Mouse (Mus musculus) neural tube, embryonic 14.5 days (tissue): ENCODE measurements around the gene Frmd4b. TPM values are rescaled to one million over a fixed set of nuclear protein-coding genes. Genes with fewer than 3 reads are reported as not detected.

ENCODE experiments used
- ATAC-seq: fragments of 200-750 bp; cut with Nextera tagmentation; 2 replicates; pipeline ENCODE4 v1.8.0; 2017; ENCODE audit warnings: low read depth, mild to moderate bottlenecking, moderate TSS enrichment, moderate library complexity
- H3K27ac ChIP-seq: fragments of 300-500 bp; sonication (generic); 2 replicates; pipeline ENCODE4 v1.5.1; 2014; ENCODE audit warnings: low read depth, mild to moderate bottlenecking, control low read depth, low read length, moderate library complexity, mixed read lengths
- H3K27me3 ChIP-seq: fragments of 300-500 bp; sonication (generic); 2 replicates; pipeline ENCODE4 v1.6.1; 2014; ENCODE audit warnings: low read length; ENCODE audit not compliant: control insufficient read depth, insufficient read depth
- H3K36me3 ChIP-seq: fragments of 300-500 bp; sonication (generic); 2 replicates; pipeline ENCODE4 v1.6.1; 2014; ENCODE audit warnings: low read length, mixed read lengths; ENCODE audit not compliant: control insufficient read depth, insufficient read depth
- H3K4me1 ChIP-seq: fragments of 300-500 bp; sonication (generic); 2 replicates; pipeline ENCODE4 v1.6.1; 2014; ENCODE audit warnings: low read length; ENCODE audit not compliant: control insufficient read depth, insufficient read depth
- H3K4me2 ChIP-seq: fragments of 300-500 bp; sonication (generic); 2 replicates; pipeline ENCODE4 v1.6.1; 2014; ENCODE audit warnings: mild to moderate bottlenecking, low read depth, low read length, control low read depth
- H3K4me3 ChIP-seq: fragments of 300-500 bp; sonication (generic); 2 replicates; pipeline ENCODE4 v1.5.1; 2014; ENCODE audit warnings: low read depth, low read length, control low read depth, mixed read lengths
- H3K9ac ChIP-seq: fragments of 300-500 bp; sonication (generic); replicated peaks from 2 replicates; pipeline ENCODE4 v1.6.1; 2014; ENCODE audit warnings: low read depth, mild to moderate bottlenecking, control low read depth, low read length, mixed read lengths
- H3K9me3 ChIP-seq: fragments of 300-500 bp; sonication (generic); 2 replicates; pipeline ENCODE4 v1.6.1; 2016; ENCODE audit warnings: low read length; ENCODE audit not compliant: control insufficient read depth
- WGBS: fragments of 180-500 bp; shearing (Covaris S2); extraction: QIAGEN DNeasy Blood & Tissue Kit; methylation state at CpG from one replicate; pipeline ENCODE4 v1.1.7; 2014; 5-methylcytosine and 5-hydroxymethylcytosine counted together
- polyA plus RNA-seq: library from polyadenylated mRNA; unstranded; fragments of >200 nt; fragmentation: Nextera tagmentation; extraction: Ambion mirVana; gene quantifications from 2 replicates; pipeline ENCODE4 v1.2.1, GENCODE M21; 2014

Gene Frmd4b
- polyA plus RNA-seq, 1 experiment from 2014 or later, result 26.8 TPM

- no peak overlapping the region for H3K9ac ChIP-seq
- WGBS, result 53% methylated on average over 11 of the region's 11 CpGs
- H3K27me3 ChIP-seq, result no peaks in the 10 kb centered on the region
- H3K9me3 ChIP-seq, result no peaks in the 10 kb centered on the region
- no peak for ATAC-seq
- no peak overlapping the region for H3K4me2 ChIP-seq
- 0 out of 2 replicates have a peak, but pooled peaks cover 8% of the 10 kb centered on the region for H3K4me1 ChIP-seq
- H3K36me3 ChIP-seq, result peaks cover 4% of the 10 kb centered on the region; the same call in 1 of the 2 replicates
- no peak overlapping the region for H3K27ac ChIP-seq
- no peak overlapping the region for H3K4me3 ChIP-seq
These were observed 312.3 kb downstream of the Frmd4b start for GRCm38 (mm10) chr6:97305010-97305409.

- Histone ChIP-seq H3K27me3 (no peaks in the 10 kb centered on the region), H3K4me3 (no peak overlapping the region), H3K27ac (no peak overlapping the region), H3K9ac (no peak overlapping the region), H3K36me3 (peaks cover 4% of the 10 kb centered on the region; the same call in 1 of the 2 replicates), H3K9me3 (no peaks in the 10 kb centered on the region), H3K4me1 (0 out of 2 replicates have a peak, but pooled peaks cover 8% of the 10 kb centered on the region), H3K4me2 (no peak overlapping the region)
- 47% methylated on average over 9 of the region's 9 CpGs for WGBS
- ATAC-seq, result peak; percentile 56; the same call in 1 of the 2 replicates
These were observed 313.8 kb downstream of the Frmd4b start for GRCm38 (mm10) chr6:97303277-97304109.

- Histone ChIP-seq H3K27me3 (no peaks in the 10 kb centered on the region), H3K4me1 (0 out of 2 replicates have a peak, but pooled peaks cover 8% of the 10 kb centered on the region), H3K9ac (no peak overlapping the region), H3K36me3 (peaks cover 4% of the 10 kb centered on the region; the same call in 1 of the 2 replicates), H3K27ac (no peak overlapping the region), H3K9me3 (no peaks in the 10 kb centered on the region), H3K4me3 (no peak overlapping the region), H3K4me2 (no peak overlapping the region)
- no peak for ATAC-seq
- 58% methylated on average over 7 of the region's 7 CpGs for WGBS
These were observed 315.0 kb downstream of the Frmd4b start for GRCm38 (mm10) chr6:97302303-97302702.

- no peaks in the 10 kb centered on the region for H3K27me3 ChIP-seq
- H3K27ac ChIP-seq, result no peak overlapping the region
- H3K9me3 ChIP-seq, result no peaks in the 10 kb centered on the region
- no peak for ATAC-seq
- no peak overlapping the region for H3K4me3 ChIP-seq
- 0 out of 2 replicates have a peak, but pooled peaks cover 8% of the 10 kb centered on the region for H3K4me1 ChIP-seq
- H3K9ac ChIP-seq, result no peak overlapping the region
- H3K4me2 ChIP-seq, result no peak overlapping the region
- peaks cover 12% of the 10 kb centered on the region; the same call in 1 of the 2 replicates for H3K36me3 ChIP-seq
- 89% methylated on average over 6 of the region's 6 CpGs for WGBS
These were observed 316.7 kb downstream of the Frmd4b start for GRCm38 (mm10) chr6:97300659-97301058.

- Histone ChIP-seq H3K36me3 (peaks cover 16% of the 10 kb centered on the region; the same call in 1 of the 2 replicates), H3K27ac (no peak overlapping the region)
- WGBS, result 96% methylated on average over 6 of the region's 6 CpGs
These were observed 317.2 kb downstream of the Frmd4b start for GRCm38 (mm10) chr6:97300180-97300579.

GRCm38 (mm10) chr6:97297151-97297550, 320.2 kb downstream of the Frmd4b start:
- Histone ChIP-seq H3K9me3 (no peaks in the 10 kb centered on the region), H3K9ac (no peak overlapping the region), H3K4me3 (no peak overlapping the region), H3K27ac (no peak overlapping the region), H3K4me1 (no peaks in the 10 kb centered on the region), H3K4me2 (no peak overlapping the region), H3K27me3 (no peaks in the 10 kb centered on the region), H3K36me3 (peaks cover 13% of the 10 kb centered on the region)
- 97% methylated on average over 3 of the region's 3 CpGs for WGBS
- ATAC-seq, result no peak

More at GRCm38 (mm10) chr6:97300180-97300579, 317.2 kb downstream of the Frmd4b start:
- H3K4me2 ChIP-seq, result no peak overlapping the region
- H3K4me3 ChIP-seq, result no peak overlapping the region
- no peak overlapping the region for H3K9ac ChIP-seq
- H3K27me3 ChIP-seq, result no peaks in the 10 kb centered on the region
- ATAC-seq, result no peak
- 0 out of 2 replicates have a peak, but pooled peaks cover 8% of the 10 kb centered on the region for H3K4me1 ChIP-seq
- no peaks in the 10 kb centered on the region for H3K9me3 ChIP-seq

GRCm38 (mm10) chr6:97295866-97296527, 321.3 kb downstream of the Frmd4b start:
- Histone ChIP-seq H3K9me3 (no peaks in the 10 kb centered on the region), H3K4me3 (no peak overlapping the region), H3K27me3 (no peaks in the 10 kb centered on the region), H3K4me2 (no peak overlapping the region), H3K4me1 (no peaks in the 10 kb centered on the region), H3K36me3 (peaks cover 13% of the 10 kb centered on the region), H3K9ac (no peak overlapping the region), H3K27ac (no peak overlapping the region)
- no peak for ATAC-seq
- 94% methylated on average over 21 of the region's 21 CpGs for WGBS

GRCm38 (mm10) chr6:97295416-97295815, 321.9 kb downstream of the Frmd4b start:
- Histone ChIP-seq H3K36me3 (peaks cover 13% of the 10 kb centered on the region), H3K27me3 (no peaks in the 10 kb centered on the region), H3K9ac (no peak overlapping the region), H3K4me2 (no peak overlapping the region), H3K4me3 (no peak overlapping the region), H3K4me1 (no peaks in the 10 kb centered on the region), H3K9me3 (no peaks in the 10 kb centered on the region), H3K27ac (no peak overlapping the region)
- WGBS, result 82% methylated on average over 9 of the region's 9 CpGs
- no peak for ATAC-seq
